In the genomic region with DNA sequence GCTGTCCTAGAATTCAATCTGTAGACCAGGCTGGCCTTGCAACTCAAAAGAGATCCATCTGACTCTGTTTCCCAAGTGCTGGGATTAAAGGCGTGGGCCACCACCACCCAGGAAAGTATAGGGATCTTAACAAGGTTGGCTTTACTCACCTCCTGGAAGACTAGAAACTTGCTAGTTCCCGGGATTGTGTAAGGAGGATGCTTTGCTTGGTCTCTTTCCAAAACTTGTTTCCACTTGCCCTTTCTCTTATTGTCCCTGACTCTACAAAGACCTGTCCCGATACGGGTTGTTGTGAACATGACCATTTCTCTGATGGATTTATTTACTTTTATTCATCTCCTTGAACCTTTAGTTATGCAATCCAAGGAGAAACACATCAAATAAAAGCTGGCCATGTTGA, we compare ENCODE assay signal across 14 mouse cellular contexts.
"Had no signal": no experiment of that assay in that cellular context is flagged by ENCODE, and none has a peak within 500 bp of the region (broad histone marks: within the 10 kb centered on the region; RNA-seq: fewer than 3 reads in every experiment).

No protein-coding gene starts in this region.

- H3K9me3 ChIP-seq: midbrain, embryonic 10.5 days; midbrain, embryonic 13.5 days; midbrain, embryonic 15.5 days; neural tube, embryonic 12.5 days; stomach, embryonic 15.5 days had no signal

- H3K27ac ChIP-seq: neural tube, embryonic 12.5 days; stomach, postnatal 0 days had no signal

- ATAC-seq: midbrain, embryonic 13.5 days; midbrain, embryonic 15.5 days had no signal

- H3K4me3 ChIP-seq: neural tube, embryonic 12.5 days had no signal

- DNase-seq: lung, adult 18-20 months; lung, embryonic 14.5 days; lung, postnatal 10 days; lung, postnatal 4 days; right cerebral cortex, postnatal 14 days; thymus, adult 2 months; thymus, postnatal 25 days; thymus, postnatal 4 days had no signal

- H3K9ac ChIP-seq: lung, embryonic 14.5 days; midbrain, embryonic 15.5 days; neural tube, embryonic 12.5 days; stomach, embryonic 15.5 days had no signal

- H3K27me3 ChIP-seq: midbrain, embryonic 13.5 days; midbrain, embryonic 15.5 days; neural tube, embryonic 12.5 days; stomach, embryonic 15.5 days had no signal
